Mouse (Mus musculus) cortical plate, adult 2 months (tissue): Measurements from ENCODE around the gene Slc48a1.

ENCODE experiments used
- CTCF ChIP-seq: fragments of 200-500 bp; IDR thresholded peaks from 2 replicates; pipeline ENCODE4 v1.5.1; 2011; ENCODE audit warnings: mild to moderate bottlenecking, control low read depth, low read length; ENCODE audit not compliant: insufficient read depth; ENCODE audit errors: extremely low read depth
- POLR2A ChIP-seq: fragments of 200-500 bp; IDR thresholded peaks from 2 replicates; pipeline ENCODE4 v1.6.1; 2011; ENCODE audit warnings: mild to moderate bottlenecking, low read length, control low read depth; ENCODE audit not compliant: insufficient read depth; ENCODE audit errors: extremely low read depth

DNA sequence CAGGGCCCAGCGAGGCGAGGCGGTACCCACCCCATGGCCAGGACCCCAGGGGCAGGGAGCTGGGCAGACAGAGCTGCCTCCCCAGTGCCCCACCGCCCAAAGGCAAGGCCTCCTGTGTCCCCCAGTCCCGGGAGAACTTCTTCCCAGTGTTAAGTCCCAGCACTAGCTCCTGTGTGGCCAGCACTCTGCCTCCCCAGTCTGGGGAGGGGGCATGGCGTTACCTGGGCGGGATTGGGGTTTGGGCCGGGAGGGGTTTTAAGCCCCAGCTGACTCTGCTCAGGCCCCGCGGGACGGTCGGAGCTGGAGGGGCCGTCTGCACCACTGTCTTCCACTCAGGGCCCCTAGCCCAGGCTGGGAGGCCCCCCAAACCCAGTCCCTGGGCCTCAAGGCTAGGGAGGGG, 22.5 kb downstream of the Slc48a1 start:
- TF ChIP-seq POLR2A (no peak), CTCF (no peak)
